Mouse (Mus musculus) heart, embryonic 14.5 days (tissue): ENCODE results near the gene Kcnmb4. TPM values are rescaled to one million over a fixed set of nuclear protein-coding genes. Genes with fewer than 3 reads are reported as not detected.
A peak's percentile ranks its signal among the peaks of the same experiment; 100 is the strongest.

Source experiments
- ATAC-seq: fragments of 200-750 bp; cut with Nextera tagmentation; 2 replicates; pipeline ENCODE4 v1.8.0; 2017; ENCODE audit warnings: low read depth, moderate TSS enrichment; ENCODE audit not compliant: insufficient number of reproducible peaks, insufficient read depth, low FRiP score
- H3K27ac ChIP-seq, 2 experiments: fragments of 200-500 bp in 1 of 2; fragments of 300-500 bp in 1 of 2; sonication (generic) in 1 of 2; replicated peaks in 1 of 2; 2 replicates each; pipeline ENCODE4 v1.5.1; 2012 to 2014; ENCODE audit warnings: low read depth in 2 of 2, low read length in 2 of 2, control low read depth in 1 of 2, mild to moderate bottlenecking in 1 of 2, mixed read lengths in 1 of 2; ENCODE audit not compliant: control insufficient read depth in 1 of 2, insufficient read depth in 1 of 2
- H3K27me3 ChIP-seq: fragments of 300-500 bp; sonication (generic); 2 replicates; pipeline ENCODE4 v1.6.1; 2014; ENCODE audit warnings: mild to moderate bottlenecking, low read length, control low read depth; ENCODE audit not compliant: control insufficient read depth, insufficient read depth
- H3K36me3 ChIP-seq: fragments of 300-500 bp; sonication (generic); 2 replicates; pipeline ENCODE4 v1.6.1; 2014; ENCODE audit warnings: mild to moderate bottlenecking, control low read depth, low read length, mixed read lengths; ENCODE audit not compliant: control insufficient read depth, insufficient read depth
- H3K4me1 ChIP-seq, 2 experiments: fragments of 200-500 bp in 1 of 2; fragments of 300-500 bp in 1 of 2; sonication (generic) in 1 of 2; 2 replicates each; pipeline ENCODE4 v1.6.1; 2012 to 2014; ENCODE audit warnings: low read length in 2 of 2, control low read depth in 1 of 2, mixed read lengths in 1 of 2; ENCODE audit not compliant: control insufficient read depth in 2 of 2, insufficient read depth in 2 of 2
- H3K4me2 ChIP-seq: fragments of 300-500 bp; sonication (generic); 2 replicates; pipeline ENCODE4 v1.6.1; 2014; ENCODE audit warnings: mild to moderate bottlenecking, low read length
- H3K4me3 ChIP-seq, 2 experiments: fragments of 200-500 bp in 1 of 2; fragments of 300-500 bp in 1 of 2; sonication (generic) in 1 of 2; 2 replicates each; pipeline ENCODE4 v1.5.1; 2012 to 2014; ENCODE audit warnings: low read length in 2 of 2, mild to moderate bottlenecking in 2 of 2, control low read depth in 1 of 2, low read depth in 1 of 2, moderate library complexity in 1 of 2; ENCODE audit not compliant: control insufficient read depth in 1 of 2, insufficient read depth in 1 of 2
- H3K9ac ChIP-seq: fragments of 300-500 bp; sonication (generic); 2 replicates; pipeline ENCODE4 v1.6.1; 2014; ENCODE audit warnings: mild to moderate bottlenecking, low read length
- H3K9me3 ChIP-seq: fragments of 300-500 bp; sonication (generic); 2 replicates; pipeline ENCODE4 v1.6.1; 2016; ENCODE audit warnings: low read length, control low read depth; ENCODE audit not compliant: control insufficient read depth
- WGBS: fragments of 180-500 bp; shearing (Covaris S2); extraction: QIAGEN DNeasy Blood & Tissue Kit; methylation state at CpG from one replicate; pipeline ENCODE4 v1.1.7; 2014; 5-methylcytosine and 5-hydroxymethylcytosine counted together
- polyA plus RNA-seq: library from polyadenylated mRNA; unstranded; fragments of >200 nt; fragmentation: Nextera tagmentation; extraction: Ambion mirVana; gene quantifications from 2 replicates; pipeline ENCODE4 v1.2.1, GENCODE M21; 2014

Kcnmb4 gene
- polyA plus RNA-seq, 1 experiment from 2014 or later = 5.9 TPM

- Histone ChIP-seq H3K9ac (peak overlapping the region; percentile 76), H3K4me1 (peaks cover 0 to 7% of the 10 kb centered on the region in 2 experiments; a peak in 2 of 4 replicates), H3K9me3 (peaks cover 6% of the 10 kb centered on the region; the same call in 1 of the 2 replicates), H3K4me3 (peak overlapping the region; percentile 49 to 70), H3K27me3 (peaks cover 8% of the 10 kb centered on the region), H3K4me2 (peak overlapping the region; percentile 95), H3K27ac (no peak overlapping the region), H3K36me3 (no peaks in the 10 kb centered on the region)
- ATAC-seq = no peak
- WGBS = 11% methylated on average over 5 of the region's 5 CpGs
Observed at GRCm38 (mm10) chr10:116472579-116472978, 1.1 kb downstream of the Kcnmb4 start.

GRCm38 (mm10) chr10:116470306-116470925 lies 3.3 kb downstream of the Kcnmb4 start:
- H3K4me3 ChIP-seq = no peak overlapping the region
- H3K36me3 ChIP-seq = no peaks in the 10 kb centered on the region
- WGBS = 82% methylated on average over 11 of the region's 11 CpGs
- peaks cover 8% of the 10 kb centered on the region for H3K27me3 ChIP-seq
- no peak overlapping the region for H3K27ac ChIP-seq
- H3K9ac ChIP-seq = no peak overlapping the region
- H3K4me1 ChIP-seq = peaks cover 0 to 7% of the 10 kb centered on the region in 2 experiments; a peak in 2 of 4 replicates
- H3K9me3 ChIP-seq = no peaks in the 10 kb centered on the region
- no peak overlapping the region for H3K4me2 ChIP-seq
- no peak for ATAC-seq

GRCm38 (mm10) chr10:116468094-116468493 lies 5.6 kb downstream of the Kcnmb4 start:
- peaks cover 0 to 7% of the 10 kb centered on the region in 2 experiments; a peak in 2 of 4 replicates for H3K4me1 ChIP-seq
- H3K4me3 ChIP-seq = no peak overlapping the region
- no peaks in the 10 kb centered on the region for H3K9me3 ChIP-seq
- no peak for ATAC-seq
- H3K27me3 ChIP-seq = no peaks in the 10 kb centered on the region; the same call in 1 of the 2 replicates
- H3K4me2 ChIP-seq = no peak overlapping the region
- 79% methylated on average over 5 of the region's 5 CpGs for WGBS
- H3K27ac ChIP-seq = no peak overlapping the region
- H3K36me3 ChIP-seq = no peaks in the 10 kb centered on the region
- no peak overlapping the region for H3K9ac ChIP-seq

- 87% methylated on average over 12 of the region's 12 CpGs for WGBS
- H3K36me3 ChIP-seq = no peaks in the 10 kb centered on the region
- H3K27me3 ChIP-seq = no peaks in the 10 kb centered on the region
- H3K4me3 ChIP-seq = no peak overlapping the region
- no peaks in the 10 kb centered on the region for H3K4me1 ChIP-seq
- H3K27ac ChIP-seq = no peak overlapping the region
- no peaks in the 10 kb centered on the region for H3K9me3 ChIP-seq
- no peak overlapping the region for H3K9ac ChIP-seq
- ATAC-seq = no peak
- H3K4me2 ChIP-seq = no peak overlapping the region
Observed at GRCm38 (mm10) chr10:116463753-116464345, 9.8 kb downstream of the Kcnmb4 start.

- 94% methylated on average over 9 of the region's 9 CpGs for WGBS
- H3K27ac ChIP-seq = no peak overlapping the region
Observed at GRCm38 (mm10) chr10:116461443-116461842, 12.2 kb downstream of the Kcnmb4 start.

GRCm38 (mm10) chr10:116458786-116459185 lies 14.9 kb downstream of the Kcnmb4 start:
- peaks cover 0 to 3% of the 10 kb centered on the region in 2 experiments; a peak in 1 of 4 replicates for H3K4me1 ChIP-seq
- H3K4me3 ChIP-seq = no peak overlapping the region
- H3K9me3 ChIP-seq = no peaks in the 10 kb centered on the region
- H3K4me2 ChIP-seq = no peak overlapping the region
- no peak overlapping the region for H3K9ac ChIP-seq
- H3K27me3 ChIP-seq = no peaks in the 10 kb centered on the region
- 90% methylated on average over 9 of the region's 9 CpGs for WGBS
- ATAC-seq = no peak
- no peak overlapping the region for H3K27ac ChIP-seq
- no peaks in the 10 kb centered on the region for H3K36me3 ChIP-seq

More at GRCm38 (mm10) chr10:116461443-116461842, 12.2 kb downstream of the Kcnmb4 start:
- H3K4me3 ChIP-seq = no peak overlapping the region
- no peaks in the 10 kb centered on the region for H3K9me3 ChIP-seq
- ATAC-seq = no peak
- H3K36me3 ChIP-seq = no peaks in the 10 kb centered on the region
- no peaks in the 10 kb centered on the region for H3K27me3 ChIP-seq
- peaks cover 0 to 3% of the 10 kb centered on the region in 2 experiments; a peak in 1 of 4 replicates for H3K4me1 ChIP-seq
- H3K4me2 ChIP-seq = no peak overlapping the region
- H3K9ac ChIP-seq = no peak overlapping the region

- ATAC-seq = no peak
- H3K36me3 ChIP-seq = no peaks in the 10 kb centered on the region
- no peak overlapping the region for H3K27ac ChIP-seq
- WGBS = 92% methylated on average over 7 of the region's 7 CpGs
- H3K4me3 ChIP-seq = no peak overlapping the region
- no peaks in the 10 kb centered on the region for H3K27me3 ChIP-seq
- peaks cover 0 to 3% of the 10 kb centered on the region in 2 experiments; a peak in 1 of 4 replicates for H3K4me1 ChIP-seq
- no peak overlapping the region for H3K9ac ChIP-seq
- H3K9me3 ChIP-seq = no peaks in the 10 kb centered on the region
- no peak overlapping the region for H3K4me2 ChIP-seq
Observed at GRCm38 (mm10) chr10:116452771-116453170, 20.9 kb downstream of the Kcnmb4 start.
